Mouse (Mus musculus) layer of hippocampus, adult 11-12 months (tissue): Measurements from ENCODE around the gene Arhgef18.
A peak's percentile ranks its signal among the peaks of the same experiment; 100 is the strongest.

Experiments used
- DNase-seq: peaks from one replicate; pipeline ENCODE4 v3.0.0; 2022; ENCODE audit warnings: low spot score

The Arhgef18 gene

DNA sequence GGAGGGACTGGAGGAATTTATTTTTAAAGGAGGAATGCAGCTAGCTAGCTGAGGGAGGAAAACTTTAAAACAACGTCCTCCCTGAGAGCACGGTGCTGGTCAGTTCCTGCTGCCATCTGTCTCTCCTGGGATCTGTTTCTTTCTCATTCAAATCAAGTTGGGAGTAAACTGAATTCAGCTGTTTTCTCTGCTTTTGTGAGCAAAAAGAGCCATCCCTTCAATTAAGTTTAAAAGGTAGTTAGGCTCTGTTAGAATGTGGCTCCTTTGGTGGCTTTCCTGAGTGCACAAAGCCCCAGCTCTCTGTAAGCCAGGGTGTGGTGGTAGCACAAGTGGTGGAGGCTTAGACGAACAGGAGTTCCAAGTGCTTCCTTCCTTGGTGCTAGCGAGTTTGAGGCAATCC is 2.4 kb downstream of the Arhgef18 start:
- DNase-seq: no peak

DNA sequence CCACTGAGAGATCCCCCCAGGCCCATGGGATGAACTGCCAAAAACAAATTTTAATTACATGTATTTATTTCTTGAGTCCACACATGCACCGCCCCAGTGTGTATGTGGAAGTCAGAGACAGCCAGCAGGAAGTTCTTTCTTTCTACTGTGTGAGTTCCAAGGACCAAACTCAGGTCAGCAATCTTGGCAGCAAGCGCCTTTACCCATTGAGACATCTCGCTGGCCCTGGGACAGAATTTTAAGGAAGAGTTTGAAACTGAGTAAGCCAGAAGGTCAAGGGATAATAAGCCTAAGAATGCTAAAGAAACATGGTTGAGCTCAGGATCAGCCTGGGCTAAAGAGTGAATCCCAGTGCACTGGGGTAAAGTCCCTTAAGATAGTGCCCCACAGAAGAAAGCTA is 4.8 kb downstream of the Arhgef18 start:
- no peak for DNase-seq

DNA sequence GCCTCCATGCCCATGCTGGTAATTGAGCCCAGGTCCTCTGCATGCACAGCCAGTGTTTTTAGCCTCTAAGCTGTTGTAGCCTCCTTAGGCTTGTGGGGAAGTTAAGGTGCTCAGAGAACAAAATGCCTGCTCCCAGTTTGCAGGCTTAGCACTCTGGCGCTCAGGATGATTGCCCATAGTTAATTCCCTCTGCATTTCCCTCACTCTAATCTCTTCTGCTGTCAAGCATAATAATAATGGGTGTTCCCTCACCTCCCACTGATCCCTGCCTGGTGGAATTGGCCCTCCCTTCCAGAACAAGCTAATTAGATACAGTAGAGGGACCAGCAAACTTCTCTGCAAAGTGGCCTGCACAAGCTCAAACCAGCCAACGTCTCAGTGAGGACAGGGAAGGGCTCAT is 7.7 kb downstream of the Arhgef18 start:
- DNase-seq: no peak

DNA sequence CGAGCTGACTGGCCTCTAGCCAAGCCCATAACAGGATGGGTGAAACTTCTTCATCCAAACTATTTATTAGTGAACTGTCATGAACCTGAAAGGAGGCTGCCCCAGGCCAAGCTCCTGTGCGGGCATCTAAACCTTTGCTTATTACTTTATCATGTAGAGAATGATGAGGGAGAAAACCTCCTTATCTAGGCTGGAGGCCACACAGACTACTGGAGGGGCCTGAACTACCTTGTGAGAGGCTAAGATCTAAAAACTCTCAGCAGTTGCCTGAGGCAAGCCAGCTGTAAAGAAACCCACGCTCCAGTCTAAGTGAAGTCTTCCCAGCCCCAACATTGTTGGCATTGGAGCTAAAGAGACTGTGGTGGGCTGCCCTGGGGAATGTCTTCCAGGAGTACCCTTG is 14.6 kb downstream of the Arhgef18 start:
- no peak for DNase-seq

DNA sequence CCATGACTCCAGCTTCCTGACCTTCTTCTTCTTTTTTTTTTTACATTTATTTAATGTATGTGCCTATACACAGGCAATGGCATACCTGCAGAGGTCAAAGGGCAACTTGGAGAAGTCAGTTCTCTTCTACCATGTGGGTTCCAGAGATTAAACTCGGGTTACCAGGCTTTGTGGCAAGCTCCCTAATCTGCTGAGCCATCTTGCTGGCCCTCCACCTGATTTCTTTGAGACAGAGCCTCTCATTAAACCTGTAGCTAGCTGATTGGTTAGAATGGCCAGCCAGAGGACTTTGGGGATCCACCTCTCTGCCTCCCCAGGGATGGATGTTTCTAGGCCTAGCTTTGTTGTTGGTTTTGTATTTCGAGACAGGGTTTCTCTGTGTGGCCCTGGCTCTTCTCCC is 18.3 kb downstream of the Arhgef18 start:
- no peak for DNase-seq

DNA sequence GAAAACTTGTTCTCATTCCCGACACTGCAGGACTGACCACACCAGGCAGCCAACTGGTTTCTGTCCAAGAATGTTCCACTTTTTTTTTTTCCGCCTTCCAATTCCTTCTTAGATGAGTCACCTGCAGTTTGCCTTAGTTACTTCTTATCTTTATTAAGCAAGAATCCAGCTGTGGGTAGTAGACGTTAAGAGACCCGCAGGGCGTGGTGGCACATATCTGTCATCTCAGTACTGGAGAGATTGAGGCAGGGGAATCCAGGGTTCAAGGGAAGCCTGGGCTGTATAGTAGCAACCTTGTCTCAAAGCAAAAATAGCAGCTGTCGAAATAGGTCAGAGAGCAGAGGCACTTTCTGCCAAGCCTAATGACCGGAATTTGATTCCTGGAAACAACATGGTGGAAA is 19.1 kb downstream of the Arhgef18 start:
- DNase-seq: no peak

DNA sequence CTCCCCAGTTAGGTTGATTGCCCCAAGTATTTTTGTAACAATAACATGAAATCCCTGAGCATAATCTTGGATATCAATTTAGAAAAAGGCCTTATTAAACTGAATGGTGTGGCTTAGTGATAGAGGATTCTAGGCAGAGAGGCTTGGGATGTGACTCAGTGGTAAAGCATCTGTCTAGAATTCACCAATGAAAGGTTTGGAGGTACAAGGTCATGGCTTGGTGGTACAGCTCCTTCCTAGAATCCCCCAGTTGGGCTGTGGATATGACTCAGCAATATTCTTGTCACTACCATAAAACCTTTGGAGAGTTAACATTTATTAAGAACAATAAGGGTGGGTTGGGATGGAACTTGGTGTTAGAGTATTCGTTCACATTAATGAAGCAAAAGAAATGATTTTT is 20.0 kb downstream of the Arhgef18 start:
- DNase-seq: no peak

DNA sequence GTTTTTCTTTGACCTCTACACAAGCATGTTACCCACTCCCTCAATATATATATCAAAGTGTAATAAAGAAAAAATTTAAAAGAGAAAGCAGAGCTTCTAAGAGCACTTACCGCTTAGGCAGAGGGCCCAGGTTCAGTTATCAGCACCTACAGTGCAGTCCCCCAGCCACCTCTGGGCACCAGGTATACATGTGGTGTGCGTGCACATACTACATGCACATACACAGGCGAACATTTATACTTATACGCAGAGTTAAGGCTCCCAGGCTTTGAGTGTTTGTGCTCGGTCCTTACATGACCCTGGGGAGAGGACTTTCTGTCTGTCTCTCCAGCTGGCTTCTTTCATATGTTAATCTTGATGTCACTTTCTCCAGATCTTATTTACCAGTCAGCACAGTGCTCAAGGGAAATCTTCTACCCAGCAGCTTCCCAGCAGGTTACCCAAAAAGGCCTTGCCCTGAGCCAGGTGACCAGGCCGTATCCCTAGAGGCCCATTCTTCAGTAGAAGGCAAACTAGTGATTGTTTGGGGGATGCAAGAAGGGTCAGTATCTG is 21.9 kb downstream of the Arhgef18 start:
- no peak for DNase-seq

DNA sequence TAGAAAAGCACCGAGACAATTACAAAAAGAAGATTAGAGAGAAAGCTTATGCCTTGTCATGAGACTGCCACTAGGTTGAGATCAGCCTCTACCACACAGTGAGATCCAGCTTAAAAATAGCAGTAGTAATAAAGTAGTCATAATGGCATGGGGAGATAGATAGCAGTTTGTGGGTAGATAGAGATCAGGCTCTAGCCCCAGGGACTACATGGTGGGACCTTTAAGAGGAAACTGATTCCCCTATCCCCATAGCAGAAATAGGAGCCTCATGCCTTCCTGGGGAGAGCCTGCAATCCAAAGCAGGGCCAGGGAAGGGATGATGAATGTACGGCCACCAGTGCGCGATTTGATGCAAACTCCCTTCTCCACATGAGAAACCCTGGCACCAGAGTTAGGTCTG is 22.5 kb downstream of the Arhgef18 start:
- DNase-seq: no peak

DNA sequence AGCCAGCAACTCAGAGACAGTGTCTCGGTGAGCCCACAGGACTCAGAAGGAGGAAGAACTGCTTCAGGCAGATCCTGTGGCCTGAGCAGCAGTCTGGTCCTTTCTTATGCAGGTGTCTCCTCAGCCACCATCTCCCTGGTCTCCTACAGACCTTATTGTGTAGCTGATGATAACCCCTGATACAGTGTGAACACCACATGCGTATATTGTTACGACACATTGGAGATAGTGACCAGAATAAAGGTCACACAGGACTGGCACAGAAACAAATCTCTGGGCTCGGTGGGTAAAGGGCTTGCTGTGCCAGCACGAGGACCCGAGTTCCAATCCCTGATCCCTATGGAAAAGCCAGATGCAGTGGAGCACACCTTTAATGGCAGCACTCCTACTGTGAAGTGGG is 22.9 kb downstream of the Arhgef18 start:
- DNase-seq: no peak

DNA sequence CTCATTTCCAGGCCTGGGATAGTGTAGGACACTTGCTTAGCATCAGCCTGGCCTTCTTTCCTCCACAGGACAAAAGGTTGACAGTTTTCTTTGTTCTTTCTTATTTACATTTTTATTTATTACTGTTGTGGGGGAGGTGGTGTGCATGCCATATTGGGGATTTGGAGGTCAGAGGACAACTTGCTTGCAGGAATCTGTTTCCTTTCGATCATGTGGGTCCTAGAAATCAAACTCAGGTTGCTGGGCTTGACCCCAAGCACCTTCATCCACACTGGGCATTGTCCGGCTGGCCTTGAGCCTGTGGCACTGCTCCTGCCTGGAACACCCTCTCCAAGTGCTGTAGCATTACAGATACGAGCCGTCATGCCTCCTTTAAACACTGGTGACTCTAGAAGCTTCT is 24.0 kb downstream of the Arhgef18 start:
- DNase-seq: no peak

DNA sequence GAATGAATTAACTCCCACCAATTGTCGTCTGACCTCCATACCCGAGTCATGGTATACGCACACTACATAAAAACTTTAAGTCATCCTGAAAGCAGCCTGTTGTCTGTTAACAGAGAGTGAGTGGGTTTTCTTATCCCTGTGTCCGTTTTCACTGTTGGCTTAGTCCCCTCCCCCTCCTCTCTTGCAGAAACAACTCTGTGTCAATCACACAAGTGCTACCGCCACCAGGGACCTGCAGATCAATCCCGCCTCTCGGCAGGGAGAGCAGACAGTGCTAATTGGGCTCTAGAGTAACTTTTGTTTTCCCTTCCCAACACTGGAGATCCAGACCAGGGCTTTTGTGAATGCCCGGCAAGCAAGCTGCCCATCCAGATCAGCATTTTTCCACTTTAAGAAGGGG is 24.6 kb downstream of the Arhgef18 start:
- no peak for DNase-seq

DNA sequence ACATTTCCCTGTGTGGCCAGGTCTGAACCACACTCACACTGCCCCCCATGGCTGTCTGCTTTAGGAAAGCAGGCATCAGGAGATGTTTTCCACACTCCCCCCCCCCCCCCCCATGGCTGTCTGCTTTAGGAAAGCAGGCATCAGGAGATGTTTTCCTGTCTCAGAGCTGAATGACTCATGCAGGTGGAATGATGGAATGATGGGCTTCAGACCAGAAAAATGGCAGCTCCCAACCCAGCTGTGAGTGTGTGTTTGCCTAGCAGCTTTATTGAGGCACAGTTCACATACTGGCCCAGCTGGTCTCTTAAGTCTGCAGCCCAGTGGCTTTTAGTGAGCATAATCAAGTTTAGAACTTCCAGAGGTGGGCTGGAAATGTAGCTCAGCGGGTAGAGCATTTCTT is 25.3 kb downstream of the Arhgef18 start:
- no peak for DNase-seq

DNA sequence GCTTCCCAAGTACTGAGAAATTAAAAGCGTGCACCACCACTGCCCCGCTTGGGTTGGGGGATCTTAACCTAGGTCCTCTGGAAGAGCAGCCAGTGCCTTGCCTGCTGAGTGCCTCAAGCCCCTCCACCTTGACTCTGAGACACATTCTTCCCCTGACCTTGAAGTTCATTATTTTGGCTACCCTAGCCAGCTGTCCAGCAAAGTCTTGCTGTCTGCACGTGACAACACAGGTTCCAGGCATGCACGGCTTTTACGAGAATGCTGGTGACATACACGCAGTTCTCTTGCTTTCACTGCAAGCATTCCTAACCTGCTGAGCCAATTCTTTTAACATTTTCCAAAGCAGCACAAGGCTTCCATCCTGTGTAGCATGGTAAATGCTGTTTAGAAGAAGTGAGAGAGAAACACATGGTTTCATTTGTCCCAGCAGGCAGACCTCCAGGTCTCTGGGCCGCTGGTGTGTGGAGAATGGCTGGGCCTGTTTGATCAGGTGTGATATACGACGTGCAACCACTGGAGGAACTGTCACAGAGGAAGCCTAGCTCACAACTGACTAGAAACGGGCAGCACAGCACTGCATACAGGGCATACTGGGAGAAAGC is 27.4 kb downstream of the Arhgef18 start:
- no peak for DNase-seq

DNA sequence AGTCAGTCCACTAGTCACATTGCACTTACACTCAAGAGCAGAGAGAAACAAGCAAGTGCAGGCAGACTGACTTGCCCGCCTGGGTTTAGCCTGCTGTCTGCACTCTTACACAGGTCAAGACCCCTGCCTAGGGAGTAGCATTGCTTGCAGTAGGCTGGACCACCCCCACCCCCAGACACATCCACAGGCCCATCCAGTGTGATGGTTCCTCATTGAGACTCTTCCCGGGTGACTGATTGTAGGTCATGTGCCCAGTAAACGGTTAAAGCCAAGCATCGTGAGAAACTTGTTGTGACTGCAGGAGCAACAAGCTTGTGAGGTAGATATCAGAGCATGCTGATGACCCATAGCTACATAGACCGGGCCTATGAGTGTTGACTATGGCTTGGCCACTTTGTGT is 28.7 kb downstream of the Arhgef18 start:
- no peak for DNase-seq

DNA sequence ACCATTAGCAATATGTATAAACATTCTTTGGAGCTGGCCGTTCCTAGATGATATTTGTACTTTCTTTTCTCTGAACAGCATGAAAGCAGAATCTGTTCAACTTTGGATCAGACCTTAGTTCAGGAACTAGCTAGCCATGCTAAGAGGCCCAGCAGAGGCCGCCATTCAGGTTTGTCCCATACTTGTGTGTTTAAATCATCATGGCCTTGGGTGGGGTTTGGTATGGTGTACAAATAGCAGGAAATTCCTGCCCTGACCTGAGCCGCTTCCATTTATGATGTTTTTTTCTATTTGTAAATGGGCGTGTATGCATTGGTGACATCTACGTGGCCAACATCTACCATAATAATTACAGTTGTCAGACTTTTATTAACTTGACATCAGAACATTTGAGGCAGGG is 32.4 kb downstream of the Arhgef18 start:
- no peak for DNase-seq

DNA sequence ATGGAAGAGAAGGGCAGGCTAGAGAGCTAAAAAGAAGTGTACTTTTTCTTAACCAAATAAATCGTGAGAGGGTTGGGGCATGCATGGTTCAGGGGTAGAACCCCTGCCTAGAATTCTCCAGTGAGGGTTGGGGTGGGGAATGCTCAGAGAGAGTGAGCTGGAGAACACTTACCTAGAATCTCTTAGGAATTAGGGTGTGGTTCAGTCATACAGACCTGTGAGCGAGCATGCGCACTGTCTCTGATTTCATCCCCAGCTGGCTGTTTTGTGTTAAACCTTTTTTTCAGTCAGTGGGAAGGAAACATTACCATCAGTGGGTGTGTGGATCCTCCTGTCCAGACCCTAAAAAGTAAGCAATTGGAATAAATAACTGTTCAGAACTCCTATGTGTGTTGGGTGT is 33.4 kb downstream of the Arhgef18 start:
- no peak for DNase-seq

DNA sequence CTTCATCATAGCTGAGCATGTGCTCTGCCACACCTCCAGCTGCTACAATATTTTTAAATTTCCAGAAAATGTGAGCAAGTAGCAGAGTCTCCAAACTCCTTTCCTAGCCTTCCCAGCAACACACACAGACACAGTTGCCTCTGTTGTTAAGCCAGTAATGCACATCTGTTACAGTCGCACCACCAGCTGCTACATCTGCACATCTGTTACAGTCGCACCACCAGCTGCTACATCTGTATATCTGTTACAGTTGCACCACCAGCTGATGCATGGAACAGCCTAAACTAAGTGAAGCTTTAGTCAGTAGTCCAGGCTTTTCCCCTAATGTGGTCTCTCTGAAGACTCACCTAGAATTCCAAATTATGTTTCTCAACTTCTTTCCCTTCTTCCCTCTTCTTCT is 35.6 kb downstream of the Arhgef18 start:
- no peak for DNase-seq

DNA sequence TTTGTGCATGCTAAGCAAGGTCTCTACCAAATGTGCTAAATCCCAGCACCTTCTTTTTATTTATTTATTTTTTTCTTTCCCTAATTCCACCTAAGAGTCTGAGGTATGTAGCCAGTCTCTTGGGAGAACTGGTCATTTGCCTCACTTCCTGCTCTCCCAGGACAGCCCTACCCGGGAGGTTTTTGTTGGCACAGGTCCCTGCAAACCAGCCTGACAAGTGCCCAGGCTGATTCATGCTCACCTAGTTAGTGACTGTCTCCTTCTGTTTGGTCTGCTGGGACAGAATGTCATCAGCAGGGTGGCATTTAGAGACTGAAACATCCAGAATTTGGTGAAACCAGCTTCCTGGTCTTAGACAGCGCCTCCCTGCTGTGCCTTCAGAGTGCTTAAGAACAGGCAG is 37.2 kb downstream of the Arhgef18 start:
- DNase-seq: no peak

DNA sequence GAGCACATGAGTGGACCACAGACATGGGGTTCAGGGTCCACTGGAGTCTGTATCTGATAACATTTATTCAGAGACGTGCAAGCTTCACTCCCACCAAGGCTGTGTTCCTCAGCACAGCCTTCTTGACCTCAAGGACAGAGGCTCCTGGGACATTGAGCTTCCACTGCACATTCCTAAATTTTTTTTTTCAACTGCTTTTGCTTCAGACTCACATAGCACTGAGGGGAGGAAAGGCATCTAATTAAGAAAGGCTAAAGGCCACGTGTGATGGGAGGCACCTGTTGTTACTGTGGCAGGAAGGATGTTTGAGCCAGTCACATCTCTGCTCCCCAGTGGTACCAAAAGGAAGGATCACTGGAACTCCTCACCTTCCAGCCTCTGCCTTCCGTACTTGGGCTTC is 38.3 kb downstream of the Arhgef18 start:
- no peak for DNase-seq

DNA sequence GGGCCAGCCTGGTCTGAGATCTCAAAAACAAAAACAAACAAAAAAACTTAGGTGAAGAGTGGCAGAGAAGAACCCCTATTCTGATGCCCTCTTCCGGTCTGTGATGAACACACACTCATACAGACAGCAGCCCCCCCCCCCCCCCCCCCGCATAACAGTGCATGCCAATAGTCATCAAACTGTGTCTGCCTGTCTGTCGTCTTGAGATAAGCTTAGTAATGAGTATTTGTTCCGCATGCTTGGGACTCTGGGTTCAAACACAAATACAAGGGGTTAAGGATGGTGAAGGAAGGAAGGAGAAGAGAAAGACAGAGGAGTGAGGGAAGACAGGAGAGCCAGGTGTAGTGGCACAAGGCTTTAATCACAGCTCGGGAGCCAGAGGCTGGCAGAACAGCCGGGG is 43.7 kb downstream of the Arhgef18 start:
- DNase-seq: no peak

DNA sequence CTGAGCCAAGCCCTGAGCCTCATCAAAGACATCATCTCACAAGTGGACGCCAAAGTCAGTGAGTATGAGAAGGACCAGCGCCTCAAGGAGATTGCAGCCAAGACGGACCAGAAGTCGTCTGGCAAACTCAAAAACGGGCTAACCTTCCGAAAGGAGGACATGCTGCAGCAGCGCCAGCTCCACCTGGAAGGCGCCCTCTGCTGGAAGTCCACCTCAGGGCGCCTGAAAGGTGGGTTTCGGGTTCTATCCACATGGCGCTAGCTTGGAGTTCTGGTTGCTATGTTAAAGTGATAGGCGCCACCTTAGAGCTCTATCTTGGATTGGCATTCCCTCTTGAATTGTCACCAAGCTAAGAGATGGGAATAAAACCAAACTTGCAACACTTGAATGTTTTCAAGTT is 46.7 kb downstream of the Arhgef18 start:
- DNase-seq: no peak

DNA sequence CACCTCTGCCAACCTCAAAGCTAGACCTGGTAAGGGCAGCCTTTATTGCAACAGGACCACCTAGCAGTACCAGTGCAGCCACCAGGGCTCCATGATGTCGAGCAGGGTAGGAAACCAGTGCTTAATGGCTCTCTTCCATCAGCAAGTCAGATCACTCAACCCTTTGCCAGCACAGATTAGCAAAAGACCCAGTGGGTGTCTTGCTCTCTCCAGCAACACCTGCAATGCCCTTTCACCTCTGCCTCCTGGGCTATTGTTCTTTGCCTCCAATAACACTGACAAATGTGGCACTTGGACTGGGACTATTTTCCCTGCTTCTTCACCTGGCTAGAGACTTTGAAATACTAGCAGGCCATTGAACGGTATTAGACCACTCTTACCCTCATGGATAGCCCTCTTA is 56.4 kb downstream of the Arhgef18 start:
- no peak for DNase-seq

DNA sequence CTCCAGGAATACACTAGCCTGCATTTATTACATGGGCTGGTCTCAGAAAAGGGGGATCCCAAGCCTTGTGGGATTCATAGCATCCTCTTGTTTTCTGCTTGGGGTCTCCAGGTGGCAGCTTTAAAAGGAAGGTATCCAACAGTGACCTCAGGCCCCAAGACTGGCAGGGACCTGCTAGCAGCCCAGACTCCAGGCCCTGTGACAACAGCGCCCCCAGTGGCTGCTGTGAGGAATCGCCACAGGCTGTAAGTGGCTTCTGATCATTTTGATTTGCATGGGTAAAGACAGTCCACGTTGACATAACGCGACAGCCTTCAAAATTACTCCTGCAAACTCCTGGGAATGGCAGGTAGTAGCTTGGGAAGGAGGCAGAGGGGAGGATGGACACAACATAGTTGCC is 57.9 kb downstream of the Arhgef18 start:
- DNase-seq: peak; percentile 36

DNA sequence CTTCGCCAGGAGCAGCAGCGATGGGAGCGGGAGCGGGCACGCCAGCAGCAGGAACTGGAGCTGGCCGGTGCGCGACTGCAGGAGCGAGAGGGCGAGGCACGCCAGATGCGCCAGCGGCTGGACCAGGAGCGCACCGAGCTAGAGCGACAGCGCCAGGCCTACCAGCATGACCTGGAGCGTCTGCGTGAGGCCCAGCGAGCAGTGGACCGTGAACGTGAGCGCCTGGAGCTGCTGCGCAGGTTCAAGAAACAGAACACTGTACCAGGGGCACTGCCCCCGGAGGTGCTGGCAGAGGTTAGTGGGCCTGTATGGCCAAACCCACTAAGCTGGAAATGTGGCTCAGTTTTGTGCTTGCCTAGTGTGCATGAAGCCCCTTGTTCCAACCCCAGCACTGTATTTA is 59.2 kb downstream of the Arhgef18 start:
- no peak for DNase-seq
